Mouse (Mus musculus) heart, postnatal 0 days (tissue): ENCODE measurements around the gene Asgr2. TPM values are rescaled to one million over a fixed set of nuclear protein-coding genes. Genes with fewer than 3 reads are reported as not detected.
"Not testable (repeated sequence)": the region's sequence is repeated elsewhere in the genome, so short reads cannot be mapped to it uniquely, and the experiment has no call there.

Experiments
- ATAC-seq: fragments of 200-750 bp; cut with Nextera tagmentation; 2 replicates; pipeline ENCODE4 v1.8.0; 2017; ENCODE audit warnings: low read depth, moderate number of reproducible peaks, moderate library complexity; ENCODE audit not compliant: insufficient read depth
- DNase-seq: peaks from one replicate; pipeline ENCODE4 v3.0.0-alpha.2; 2016; ENCODE audit warnings: low spot score
- H3K27ac ChIP-seq: fragments of 300-500 bp; sonication (generic); 2 replicates; pipeline ENCODE4 v1.5.1; 2014; ENCODE audit warnings: low read depth, mild to moderate bottlenecking
- H3K27me3 ChIP-seq: fragments of 300-500 bp; sonication (generic); 2 replicates; pipeline ENCODE4 v1.6.1; 2014; ENCODE audit warnings: low read length, mixed read lengths; ENCODE audit not compliant: control insufficient read depth, insufficient read depth
- H3K36me3 ChIP-seq: fragments of 300-500 bp; sonication (generic); replicated peaks from 2 replicates; pipeline ENCODE4 v1.6.1; 2014; ENCODE audit warnings: low read length, mixed read lengths; ENCODE audit not compliant: control insufficient read depth, insufficient read depth
- H3K4me1 ChIP-seq: fragments of 300-500 bp; sonication (generic); 2 replicates; pipeline ENCODE4 v1.6.1; 2014; ENCODE audit warnings: antibody characterized with exemption; ENCODE audit not compliant: control insufficient read depth, insufficient read depth
- H3K4me2 ChIP-seq: fragments of 300-500 bp; sonication (generic); 2 replicates; pipeline ENCODE4 v1.6.1; 2014; ENCODE audit warnings: low read depth, mild to moderate bottlenecking, low read length, moderate library complexity
- H3K4me3 ChIP-seq: fragments of 300-500 bp; sonication (generic); 2 replicates; pipeline ENCODE4 v1.5.1; 2014; ENCODE audit warnings: low read depth, low read length
- H3K9ac ChIP-seq: fragments of 300-500 bp; sonication (generic); replicated peaks from 2 replicates; pipeline ENCODE4 v1.6.1; 2014; ENCODE audit warnings: low read depth, low read length, mixed read lengths
- H3K9me3 ChIP-seq: fragments of 300-500 bp; sonication (generic); replicated peaks from 2 replicates; pipeline ENCODE4 v1.6.1; 2016; ENCODE audit warnings: low read length; ENCODE audit not compliant: control insufficient read depth
- CTCF ChIP-seq: IDR thresholded peaks from 2 replicates; pipeline ENCODE4 v1.5.1; 2016; ENCODE audit warnings: antibody characterized with exemption, control low read depth, low read depth
- EP300 ChIP-seq: IDR thresholded peaks from 2 replicates; pipeline ENCODE4 v1.6.1; 2016; ENCODE audit warnings: antibody characterized with exemption, low read depth
- WGBS: fragments of 180-500 bp; shearing (Covaris S2); extraction: QIAGEN DNeasy Blood & Tissue Kit; methylation state at CpG from one replicate; pipeline ENCODE4 v1.1.7; 2014; 5-methylcytosine and 5-hydroxymethylcytosine counted together
- polyA plus RNA-seq: library from polyadenylated mRNA; unstranded; fragments of >200 nt; fragmentation: Nextera tagmentation; extraction: Ambion mirVana; gene quantifications from 2 replicates; pipeline ENCODE4 v1.2.1, GENCODE M21; 2015
- total RNA-seq: library from RNA; depleted of rRNA; stranded (reverse); fragments of >200 nt; gene quantifications from 2 replicates; pipeline ENCODE4 v1.2.3, GENCODE M21; 2014; ENCODE audit warnings: low replicate concordance

Gene Asgr2
- total and polyA plus RNA-seq, 2 experiments from 2014 or later: not detected

DNA sequence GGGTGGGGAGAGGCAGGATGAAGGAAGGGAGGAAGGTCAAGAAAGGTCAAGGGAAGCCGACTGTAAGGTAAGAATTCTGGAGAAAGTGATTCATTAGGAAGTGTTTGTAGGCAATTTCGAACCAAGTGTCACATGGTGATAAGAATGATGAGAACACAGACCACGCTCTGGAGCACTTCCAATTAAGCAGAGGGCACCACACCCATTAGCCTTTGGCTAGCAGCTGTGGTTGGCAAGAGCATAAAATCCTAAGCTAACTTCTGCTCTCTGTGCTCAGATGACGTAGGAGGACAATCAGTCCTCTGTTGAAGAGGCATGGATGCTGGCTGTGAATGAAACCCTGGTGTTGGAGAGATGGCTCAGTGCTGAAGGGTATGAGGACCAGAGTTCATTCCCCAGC, 22.1 kb downstream of the Asgr2 start:
- H3K9me3 ChIP-seq: no peaks in the 10 kb centered on the region
- no peak overlapping the region for H3K4me2 ChIP-seq
- no peaks in the 10 kb centered on the region for H3K4me1 ChIP-seq
- no peak overlapping the region for H3K4me3 ChIP-seq
- WGBS: 37% methylated on average over 4 of the region's 4 CpGs
- TF ChIP-seq CTCF (no peak), EP300 (no peak)
- DNase-seq (peak; percentile 6), ATAC-seq (no peak)
- H3K36me3 ChIP-seq: no peaks in the 10 kb centered on the region
- no peaks in the 10 kb centered on the region for H3K27me3 ChIP-seq
- H3K27ac ChIP-seq: no peak overlapping the region
- no peak overlapping the region for H3K9ac ChIP-seq

DNA sequence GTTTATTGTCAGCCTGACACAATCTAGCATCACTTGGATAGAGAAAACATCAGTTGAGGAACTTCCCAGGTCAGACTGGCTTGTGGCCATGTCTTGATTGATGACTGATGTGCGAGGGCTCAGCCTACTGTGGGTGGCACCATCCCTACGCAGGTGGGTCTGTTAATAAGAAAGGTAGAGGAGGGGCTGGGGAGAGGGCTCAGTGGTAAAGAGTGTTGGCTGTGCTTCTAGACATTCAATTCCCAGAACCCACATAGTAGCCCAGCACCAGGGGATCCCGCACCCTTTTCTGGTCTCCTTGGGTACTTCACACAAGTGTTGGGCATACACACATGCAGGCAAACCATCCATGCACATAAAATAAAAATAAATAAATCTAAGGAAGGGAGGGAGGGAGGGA, 23.5 kb downstream of the Asgr2 start:
- DNase-seq: no peak
- no peak overlapping the region for H3K9ac ChIP-seq
- WGBS: 92% methylated on average over 3 of the region's 3 CpGs
- H3K27me3 ChIP-seq: no peaks in the 10 kb centered on the region
- no peak for ATAC-seq
- H3K9me3 ChIP-seq: 0 out of 2 replicates have a peak, but pooled peaks cover 4% of the 10 kb centered on the region
- no peak overlapping the region for H3K27ac ChIP-seq
- no peak overlapping the region for H3K4me2 ChIP-seq
- TF ChIP-seq CTCF: no peak
- H3K36me3 ChIP-seq: no peaks in the 10 kb centered on the region
- no peak overlapping the region for H3K4me3 ChIP-seq
- H3K4me1 ChIP-seq: no peaks in the 10 kb centered on the region

DNA sequence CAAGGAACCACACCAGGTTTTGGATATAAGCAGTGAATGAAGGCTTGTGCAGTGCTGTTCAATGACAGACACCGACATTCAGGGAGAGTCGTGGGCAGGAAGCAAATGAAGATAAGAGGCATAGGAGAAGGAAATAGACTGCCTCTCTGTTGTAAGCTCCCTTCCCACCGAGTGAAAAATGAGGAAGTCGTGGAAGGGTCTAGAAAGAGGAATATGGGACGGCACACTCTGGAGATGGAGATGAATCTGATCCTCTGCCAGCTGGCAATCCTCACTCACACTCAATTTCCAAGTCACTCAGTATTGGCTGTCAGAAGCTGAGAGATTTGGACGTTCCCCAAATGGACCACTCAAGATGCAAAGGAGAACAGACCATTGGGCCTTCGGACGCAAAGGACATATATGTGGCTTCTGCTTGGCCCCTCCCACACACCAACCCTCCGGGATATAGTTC, 37.5 kb downstream of the Asgr2 start, which contains the start of gene Mgl2:
Gene Mgl2 (plus strand): TSS at position 404 of the 454 bp plus-strand sequence.
- Histone ChIP-seq H3K4me2 (no peak within 1 kb of the TSS), H3K4me1 (no peaks in the 10 kb centered on the region), H3K4me3 (no peak within 1 kb of the TSS), H3K9me3 (no peaks in the 10 kb centered on the region), H3K27me3 (no peaks in the 10 kb centered on the region), H3K36me3 (no peaks in the 10 kb centered on the region), H3K27ac (no peak within 1 kb of the TSS), H3K9ac (no peak within 1 kb of the TSS)
- DNase-seq (no peak), ATAC-seq (no peak)
- TF ChIP-seq EP300 (no peak), CTCF (no peak)
- 47% methylated on average over 9 of the region's 9 CpGs for WGBS

DNA sequence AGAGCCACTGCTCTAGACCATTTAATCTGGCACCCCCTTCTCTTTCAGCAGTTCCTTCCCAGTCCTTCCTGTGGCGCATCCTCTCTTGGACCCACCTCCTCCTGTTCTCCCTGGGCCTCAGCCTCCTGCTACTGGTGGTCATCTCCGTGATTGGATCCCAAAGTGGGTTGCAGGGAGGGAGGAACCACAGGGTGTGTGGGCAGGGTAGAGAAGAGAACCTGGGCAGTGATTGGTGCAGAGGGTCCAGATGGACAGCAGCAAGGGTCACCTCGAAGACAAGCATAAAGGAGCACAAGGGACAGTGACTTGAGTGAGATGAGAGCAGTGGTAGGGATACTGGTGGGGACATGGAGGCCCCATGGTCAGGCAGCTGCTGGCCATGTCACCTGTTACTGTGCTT, 42.6 kb downstream of the Asgr2 start:
- not testable (repeated sequence) for H3K9me3 ChIP-seq, H3K27me3 ChIP-seq, ATAC-seq, H3K4me2 ChIP-seq, H3K9ac ChIP-seq, H3K36me3 ChIP-seq, H3K27ac ChIP-seq, H3K4me3 ChIP-seq, DNase-seq, H3K4me1 ChIP-seq
- WGBS: 67% methylated on average over 3 of the region's 3 CpGs

DNA sequence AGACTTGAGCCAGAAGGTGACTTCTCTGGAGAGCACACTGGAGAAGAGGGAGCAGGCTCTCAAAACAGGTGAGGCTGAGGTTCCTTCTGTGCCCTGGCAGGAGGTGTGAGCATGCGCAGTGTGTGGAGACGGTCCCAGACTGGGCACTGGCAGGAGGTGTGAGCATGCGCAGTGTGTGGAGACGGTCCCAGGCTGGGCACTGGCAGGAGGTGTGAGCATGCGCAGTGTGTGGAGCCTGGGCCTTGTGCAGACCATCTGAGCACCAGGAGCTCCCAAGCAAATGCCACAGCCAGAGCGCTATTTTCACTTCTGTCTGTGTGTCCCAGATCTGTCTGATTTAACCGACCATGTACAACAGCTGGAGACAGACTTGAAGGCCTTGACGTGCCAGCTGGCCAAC, 43.5 kb downstream of the Asgr2 start:
- not testable (repeated sequence) for H3K9me3 ChIP-seq, H3K4me2 ChIP-seq, H3K27ac ChIP-seq, H3K4me1 ChIP-seq, H3K9ac ChIP-seq, H3K4me3 ChIP-seq, H3K27me3 ChIP-seq, H3K36me3 ChIP-seq, DNase-seq, ATAC-seq
- 84% methylated on average over 8 of the region's 8 CpGs for WGBS

DNA sequence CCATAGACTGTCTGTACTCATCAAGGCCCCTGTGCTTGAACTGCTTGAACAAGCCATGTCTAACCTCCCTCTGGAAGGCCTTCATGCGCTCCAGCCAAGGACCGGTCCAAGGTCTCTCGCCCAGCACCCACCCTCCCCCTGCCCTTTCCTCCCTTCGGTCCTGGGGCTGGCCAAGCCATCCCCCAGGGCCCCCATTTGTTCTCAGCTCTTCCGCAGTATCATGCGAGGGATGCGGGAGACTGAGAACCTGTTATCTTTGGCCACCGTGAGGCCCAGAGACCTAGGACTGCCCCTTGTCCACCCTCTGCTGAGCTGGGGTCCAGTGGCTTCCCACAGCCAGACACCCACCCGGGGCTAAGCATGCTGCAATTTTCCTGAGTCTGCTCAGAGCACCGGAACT, 46.7 kb downstream of the Asgr2 start:
- no peak overlapping the region for H3K4me2 ChIP-seq
- H3K27ac ChIP-seq: no peak overlapping the region
- H3K9ac ChIP-seq: no peak overlapping the region
- no peaks in the 10 kb centered on the region for H3K9me3 ChIP-seq
- no peak for ATAC-seq
- H3K36me3 ChIP-seq: no peaks in the 10 kb centered on the region
- DNase-seq: no peak
- 64% methylated on average over 10 of the region's 10 CpGs for WGBS
- no peak overlapping the region for H3K4me3 ChIP-seq
- TF ChIP-seq CTCF: no peak
- no peak for TF ChIP-seq EP300
- no peaks in the 10 kb centered on the region for H3K27me3 ChIP-seq
- H3K4me1 ChIP-seq: no peaks in the 10 kb centered on the region
